Mouse (Mus musculus) embryonic facial prominence, embryonic 11.5 days (tissue): ENCODE data around the gene Aprt. TPM values are rescaled to one million over a fixed set of nuclear protein-coding genes. Genes with fewer than 3 reads are reported as not detected.
A peak's percentile ranks its signal among the peaks of the same experiment; 100 is the strongest.

Source experiments
- ATAC-seq: fragments of 200-750 bp; cut with Nextera tagmentation; replicated peaks from 2 replicates; pipeline ENCODE4 v1.8.0; 2017; ENCODE audit warnings: low read depth; ENCODE audit not compliant: insufficient number of reproducible peaks, low FRiP score, low TSS enrichment
- DNase-seq: peaks from one replicate; pipeline ENCODE4 v3.0.0-alpha.2; 2015; ENCODE audit warnings: low spot score
- H3K27ac ChIP-seq: fragments of 300-500 bp; sonication (generic); replicated peaks from 2 replicates; pipeline ENCODE4 v1.5.1; 2014; ENCODE audit warnings: mild to moderate bottlenecking, low read depth, low read length, control low read depth
- H3K27me3 ChIP-seq: fragments of 300-500 bp; sonication (generic); 2 replicates; pipeline ENCODE4 v1.6.1; 2014; ENCODE audit warnings: mild to moderate bottlenecking, low read length, moderate library complexity, mixed read lengths; ENCODE audit not compliant: control insufficient read depth, insufficient read depth
- H3K36me3 ChIP-seq: fragments of 300-500 bp; sonication (generic); replicated peaks from 2 replicates; pipeline ENCODE4 v1.6.1; 2014; ENCODE audit warnings: low read depth, mild to moderate bottlenecking, low read length, moderate library complexity, mixed read lengths; ENCODE audit not compliant: control insufficient read depth, insufficient read depth
- H3K4me1 ChIP-seq: fragments of 300-500 bp; sonication (generic); 2 replicates; pipeline ENCODE4 v1.6.1; 2014; ENCODE audit warnings: low read length, mixed read lengths; ENCODE audit not compliant: control insufficient read depth, insufficient read depth
- H3K4me2 ChIP-seq: fragments of 300-500 bp; sonication (generic); 2 replicates; pipeline ENCODE4 v1.6.1; 2014; ENCODE audit warnings: low read depth, mild to moderate bottlenecking, control low read depth, low read length, moderate library complexity
- H3K4me3 ChIP-seq: fragments of 300-500 bp; sonication (generic); 2 replicates; pipeline ENCODE4 v1.5.1; 2014; ENCODE audit warnings: low read depth, low read length, control low read depth
- H3K9ac ChIP-seq: fragments of 300-500 bp; sonication (generic); replicated peaks from 2 replicates; pipeline ENCODE4 v1.6.1; 2014; ENCODE audit warnings: mild to moderate bottlenecking, control low read depth, low read length
- H3K9me3 ChIP-seq: fragments of 300-500 bp; sonication (generic); replicated peaks from 2 replicates; pipeline ENCODE4 v1.6.1; 2016; ENCODE audit warnings: mild to moderate bottlenecking, low read length, inconsistent platforms, mixed read lengths; ENCODE audit not compliant: control insufficient read depth
- WGBS: fragments of 180-500 bp; shearing (Covaris S2); extraction: QIAGEN DNeasy Blood & Tissue Kit; methylation state at CpG from one replicate; pipeline ENCODE4 v1.1.7; 2014; 5-methylcytosine and 5-hydroxymethylcytosine counted together
- polyA plus RNA-seq: library from polyadenylated mRNA; unstranded; fragments of >200 nt; fragmentation: Nextera tagmentation; extraction: Ambion mirVana; gene quantifications from 2 replicates; pipeline ENCODE4 v1.2.1, GENCODE M21; 2014

The Aprt gene
- polyA plus RNA-seq, 1 experiment from 2014 or later = 246 TPM

GRCm38 (mm10) chr8:122568109-122568504, 8.6 kb downstream of the Aprt start:
- under 1% methylated on average over 34 of the region's 34 CpGs for WGBS
- H3K4me2 ChIP-seq = peak overlapping the region; percentile 87
- H3K27ac ChIP-seq = peak overlapping the region; percentile 81
- peaks cover 19% of the 10 kb centered on the region for H3K36me3 ChIP-seq
- H3K9ac ChIP-seq = peak overlapping the region; percentile 97
- peaks cover 5% of the 10 kb centered on the region; the same call in 1 of the 2 replicates for H3K4me1 ChIP-seq
- H3K9me3 ChIP-seq = no peaks in the 10 kb centered on the region
- DNase-seq = no peak
- ATAC-seq = no peak
- H3K4me3 ChIP-seq = peak overlapping the region; percentile 85
- H3K27me3 ChIP-seq = no peaks in the 10 kb centered on the region

- peak; percentile 94 for ATAC-seq
- H3K9me3 ChIP-seq = no peaks in the 10 kb centered on the region
- WGBS = 0% methylated on average over 62 of the region's 62 CpGs
Measured at GRCm38 (mm10) chr8:122567361-122568108, 9.2 kb downstream of the Aprt start, which contains the start of gene Cdt1. Cdt1 (plus strand) TSS chr8:122568015.

GRCm38 (mm10) chr8:122566766-122567165, 9.9 kb downstream of the Aprt start:
- peak overlapping the region; percentile 87 for H3K4me2 ChIP-seq
- peak overlapping the region; percentile 97 for H3K9ac ChIP-seq
- ATAC-seq = no peak
- 42% methylated on average over 6 of the region's 6 CpGs for WGBS
- peaks cover 5% of the 10 kb centered on the region; the same call in 1 of the 2 replicates for H3K4me1 ChIP-seq
- peak overlapping the region; percentile 85 for H3K4me3 ChIP-seq
- H3K9me3 ChIP-seq = no peaks in the 10 kb centered on the region
- peaks cover 12% of the 10 kb centered on the region for H3K36me3 ChIP-seq
- H3K27ac ChIP-seq = peak overlapping the region; percentile 92; the same call in 1 of the 2 replicates
- no peak for DNase-seq
- no peaks in the 10 kb centered on the region for H3K27me3 ChIP-seq

More at GRCm38 (mm10) chr8:122567361-122568108, 9.2 kb downstream of the Aprt start, which contains the start of gene Cdt1:
- peaks cover 5% of the 10 kb centered on the region; the same call in 1 of the 2 replicates for H3K4me1 ChIP-seq
- H3K27ac ChIP-seq = peak within 1 kb of the TSS; percentile 92
- peak; percentile 98 for DNase-seq
- peak within 1 kb of the TSS; percentile 87 for H3K4me2 ChIP-seq
- peak within 1 kb of the TSS; percentile 97 for H3K9ac ChIP-seq
- peaks cover 19% of the 10 kb centered on the region for H3K36me3 ChIP-seq
- no peaks in the 10 kb centered on the region for H3K27me3 ChIP-seq
- peak within 1 kb of the TSS; percentile 85 for H3K4me3 ChIP-seq

GRCm38 (mm10) chr8:122564363-122565352, 12.1 kb downstream of the Aprt start:
- no peak overlapping the region for H3K4me2 ChIP-seq
- no peak overlapping the region for H3K4me3 ChIP-seq
- H3K9ac ChIP-seq = no peak overlapping the region
- peaks cover 1% of the 10 kb centered on the region; the same call in 1 of the 2 replicates for H3K36me3 ChIP-seq
- H3K27me3 ChIP-seq = no peaks in the 10 kb centered on the region
- H3K9me3 ChIP-seq = no peaks in the 10 kb centered on the region
- peaks cover 5% of the 10 kb centered on the region; the same call in 1 of the 2 replicates for H3K4me1 ChIP-seq
- DNase-seq = no peak
- no peak for ATAC-seq
- 85% methylated on average over 25 of the region's 25 CpGs for WGBS
- no peak overlapping the region for H3K27ac ChIP-seq

GRCm38 (mm10) chr8:122561199-122561598, 15.5 kb downstream of the Aprt start:
- H3K9me3 ChIP-seq = no peaks in the 10 kb centered on the region
- ATAC-seq = no peak
- no peaks in the 10 kb centered on the region for H3K27me3 ChIP-seq
- no peak overlapping the region for H3K4me3 ChIP-seq
- no peak overlapping the region for H3K9ac ChIP-seq
- H3K36me3 ChIP-seq = no peaks in the 10 kb centered on the region
- DNase-seq = no peak
- no peak overlapping the region for H3K27ac ChIP-seq
- no peaks in the 10 kb centered on the region; the same call in 1 of the 2 replicates for H3K4me1 ChIP-seq
- 86% methylated on average over 5 of the region's 5 CpGs for WGBS
- H3K4me2 ChIP-seq = no peak overlapping the region

- H3K27ac ChIP-seq = no peak overlapping the region
- no peak overlapping the region for H3K4me3 ChIP-seq
Measured at GRCm38 (mm10) chr8:122558671-122559349, 17.9 kb downstream of the Aprt start.

GRCm38 (mm10) chr8:122557248-122558038, 19.3 kb downstream of the Aprt start:
- DNase-seq (peak; percentile 30), ATAC-seq (no peak)
- Histone ChIP-seq H3K4me2 (no peak overlapping the region), H3K27me3 (no peaks in the 10 kb centered on the region), H3K4me1 (no peaks in the 10 kb centered on the region; the same call in 1 of the 2 replicates), H3K9me3 (no peaks in the 10 kb centered on the region), H3K27ac (no peak overlapping the region), H3K36me3 (no peaks in the 10 kb centered on the region), H3K4me3 (no peak overlapping the region), H3K9ac (0 out of 2 replicates have a peak overlapping the region, but pooled peaks have one; percentile 13)
- WGBS = 50% methylated on average over 10 of the region's 10 CpGs

More at GRCm38 (mm10) chr8:122558671-122559349, 17.9 kb downstream of the Aprt start:
- Histone ChIP-seq H3K9ac (no peak overlapping the region), H3K27me3 (no peaks in the 10 kb centered on the region), H3K9me3 (no peaks in the 10 kb centered on the region), H3K36me3 (no peaks in the 10 kb centered on the region), H3K4me2 (no peak overlapping the region), H3K4me1 (no peaks in the 10 kb centered on the region; the same call in 1 of the 2 replicates)
- ATAC-seq (no peak), DNase-seq (peak; percentile 32)
- 21% methylated on average over 12 of the region's 12 CpGs for WGBS
